Mouse (Mus musculus) Muller cell, postnatal 12 days (primary cell): Measurements from ENCODE around the gene Rnf220.

Experiments used
- DNase-seq: peaks from one replicate; pipeline ENCODE4 v3.0.0-alpha.2; 2015; ENCODE audit errors: inconsistent ontology term

Rnf220 gene

GRCm38 (mm10) chr4:117341282-117341681 is 155.6 kb downstream of the Rnf220 start:
- no peak for DNase-seq

GRCm38 (mm10) chr4:117339796-117340195 is 157.1 kb downstream of the Rnf220 start:
- DNase-seq, result no peak

DNA sequence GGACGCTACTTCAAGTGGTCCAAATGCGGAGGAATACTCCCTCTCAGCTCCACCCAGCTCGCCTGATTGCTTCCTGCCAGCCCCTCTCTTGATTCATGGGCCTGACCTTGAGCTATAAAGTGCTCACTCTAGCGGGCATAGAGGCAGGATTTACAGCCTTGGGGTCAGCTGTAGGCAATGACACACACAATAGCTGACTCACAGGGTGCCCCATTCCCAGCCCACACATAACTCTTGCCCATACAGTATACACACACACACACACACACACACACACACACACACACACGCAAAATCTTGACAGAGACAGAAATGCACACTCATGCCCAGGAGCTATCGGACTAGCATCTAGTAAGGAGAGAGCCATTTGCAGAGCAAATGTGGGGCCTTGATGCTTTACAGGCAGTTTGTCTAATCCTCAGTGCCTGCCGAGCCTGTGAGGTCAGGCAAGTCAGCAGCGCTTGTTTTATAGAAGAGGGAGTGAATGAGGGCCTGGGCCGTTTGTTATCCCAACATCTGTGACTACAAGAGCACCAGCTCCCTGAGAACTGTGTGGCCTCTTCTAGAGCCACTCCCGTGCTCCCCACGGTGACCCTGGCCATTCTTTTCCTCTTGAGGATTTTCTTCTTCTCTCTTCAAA is 165.9 kb downstream of the Rnf220 start:
- DNase-seq, result no peak

GRCm38 (mm10) chr4:117330132-117330531 is 166.7 kb downstream of the Rnf220 start:
- DNase-seq, result no peak

GRCm38 (mm10) chr4:117326915-117327314 is 169.9 kb downstream of the Rnf220 start:
- DNase-seq, result no peak

GRCm38 (mm10) chr4:117325076-117325475 is 171.8 kb downstream of the Rnf220 start:
- DNase-seq, result no peak

- peak; percentile 49 for DNase-seq
Measured at GRCm38 (mm10) chr4:117323515-117324344, 173.1 kb downstream of the Rnf220 start.

DNA sequence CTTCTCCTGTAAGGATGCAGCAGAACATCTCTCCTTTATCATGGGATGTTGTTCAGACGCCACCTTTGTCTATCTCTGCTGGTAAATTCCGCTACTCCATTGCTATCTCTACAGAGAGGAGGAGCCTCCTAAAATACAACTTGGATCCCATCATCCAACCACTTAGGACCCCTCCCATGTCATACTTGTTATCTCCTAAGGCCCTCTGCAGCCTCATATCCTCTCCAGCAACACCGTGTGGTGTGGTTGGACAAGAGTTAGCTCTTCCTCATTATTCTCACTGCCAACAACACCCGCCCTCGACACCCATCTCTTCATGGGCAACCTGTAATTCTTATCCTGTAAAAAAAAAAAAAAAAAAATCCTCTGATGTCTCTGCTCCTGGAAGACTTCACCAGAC is 175.8 kb downstream of the Rnf220 start:
- DNase-seq, result no peak

GRCm38 (mm10) chr4:117318508-117318907 is 178.3 kb downstream of the Rnf220 start:
- no peak for DNase-seq

DNA sequence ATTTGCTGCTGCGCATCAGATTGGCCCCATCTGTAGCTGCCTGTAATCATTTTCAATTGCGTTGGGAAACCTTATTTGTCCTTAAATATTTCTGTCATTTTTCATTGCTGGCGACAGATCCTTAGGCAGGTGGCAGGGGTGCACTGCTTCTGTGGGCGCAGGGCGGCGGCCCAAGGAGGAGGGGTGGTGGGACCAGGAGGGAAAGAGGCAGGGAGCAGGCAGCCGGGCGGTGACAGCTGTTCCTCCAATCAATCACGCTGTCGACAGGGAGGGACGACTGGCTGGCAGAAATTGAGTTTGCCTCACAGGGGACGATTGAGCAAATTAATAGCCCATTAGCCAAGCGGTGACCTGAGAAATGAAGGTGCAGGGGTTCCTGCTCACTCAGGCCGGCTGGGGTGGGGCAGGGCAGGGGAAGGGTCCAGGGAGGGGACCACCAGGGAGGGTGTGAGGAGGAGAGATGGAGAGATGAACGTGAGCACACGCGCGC is 179.1 kb downstream of the Rnf220 start:
- DNase-seq, result no peak

- no peak for DNase-seq
Measured at GRCm38 (mm10) chr4:117316800-117317199, 180.1 kb downstream of the Rnf220 start.

DNA sequence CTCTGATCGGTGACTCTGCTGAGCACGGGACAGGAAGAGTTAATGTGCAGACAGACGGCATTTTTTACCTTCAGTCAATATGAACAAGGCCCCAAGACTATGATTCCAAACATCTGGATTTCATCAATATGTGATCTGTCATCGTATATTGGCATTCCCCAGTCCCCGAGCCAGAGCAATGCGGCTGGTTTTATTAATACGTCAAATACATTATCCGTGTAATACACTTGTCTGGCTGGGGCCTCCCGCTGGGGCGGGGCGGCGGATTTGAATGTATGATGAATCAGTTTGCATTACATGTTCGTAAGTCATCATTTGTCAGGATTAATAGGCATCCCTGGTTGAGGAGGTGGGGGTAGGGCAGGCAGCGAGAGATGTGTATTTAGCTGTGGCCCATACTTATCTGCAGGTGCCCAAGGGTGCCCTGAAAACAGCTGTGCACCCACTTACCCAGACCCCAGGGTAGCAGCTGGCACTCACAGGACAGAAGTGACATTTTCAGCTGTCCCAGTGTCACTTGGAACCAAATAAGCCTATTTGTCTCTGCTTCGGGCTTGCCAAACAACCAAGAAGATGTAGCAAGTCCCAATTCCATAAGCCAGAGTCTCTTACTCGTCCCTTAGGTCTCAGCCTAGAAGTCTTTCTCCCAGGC is 181.9 kb downstream of the Rnf220 start:
- no peak for DNase-seq

GRCm38 (mm10) chr4:117313085-117313424 is 183.8 kb downstream of the Rnf220 start:
- no peak for DNase-seq

GRCm38 (mm10) chr4:117312416-117313084 is 184.3 kb downstream of the Rnf220 start:
- DNase-seq, result no peak

DNA sequence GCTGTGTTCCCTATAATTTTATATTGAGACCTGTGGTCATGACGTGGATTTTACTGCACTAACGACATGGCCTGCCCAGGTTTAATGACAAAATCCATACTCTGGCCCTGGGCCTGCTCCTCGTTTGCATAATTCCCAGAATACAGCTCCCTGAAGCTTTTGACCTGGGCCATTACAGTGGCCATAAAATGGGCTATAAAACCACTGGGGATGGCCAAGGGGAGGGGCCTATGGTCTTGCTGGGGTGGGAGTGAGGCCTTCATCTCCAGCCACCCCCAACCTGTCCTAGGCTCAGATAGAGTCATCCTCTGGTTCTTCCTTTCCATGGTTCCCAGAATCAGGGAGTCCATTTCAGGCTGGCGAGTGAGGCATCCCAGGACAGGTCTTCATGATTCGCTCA is 185.0 kb downstream of the Rnf220 start:
- DNase-seq, result no peak

DNA sequence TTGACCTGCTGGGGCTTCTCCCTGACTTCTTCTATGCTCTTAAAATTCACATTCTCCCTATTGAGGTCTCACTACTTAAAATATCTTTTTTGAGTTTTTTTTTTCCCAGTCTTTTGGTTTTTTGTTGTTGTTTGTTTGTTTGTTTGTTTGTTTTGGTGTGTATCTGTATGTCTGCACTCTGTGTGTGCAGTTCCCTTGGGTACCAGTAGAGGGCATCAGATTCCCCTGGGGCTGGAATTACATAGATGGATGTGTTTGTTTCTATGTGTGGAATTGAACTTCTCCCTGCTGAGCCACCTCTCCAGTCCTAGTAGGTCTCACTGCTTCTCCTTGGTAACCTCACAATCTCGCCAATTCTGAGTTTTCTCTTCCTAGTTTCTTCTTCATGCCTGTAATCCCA is 187.4 kb downstream of the Rnf220 start:
- DNase-seq, result no peak

DNA sequence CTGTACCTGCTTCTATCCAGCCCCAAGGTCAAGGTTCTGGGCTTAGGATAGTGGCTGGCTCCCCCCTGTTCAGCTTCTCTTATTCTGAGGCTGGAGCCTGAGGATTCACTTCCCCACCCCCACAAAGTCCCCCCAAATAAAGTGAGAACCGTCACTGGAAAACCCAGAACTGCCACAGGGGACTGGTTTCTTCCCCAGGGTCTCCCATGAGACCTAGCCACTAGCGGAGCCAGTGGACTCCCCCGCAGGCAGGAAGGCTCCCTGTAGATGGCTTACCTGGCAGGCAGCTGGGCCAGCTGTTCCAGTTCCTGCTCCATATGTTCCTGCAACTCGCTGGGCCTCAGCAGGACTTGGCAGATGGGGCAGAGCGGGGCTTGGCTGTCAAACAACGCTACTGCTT is 189.6 kb downstream of the Rnf220 start:
- no peak for DNase-seq

- no peak for DNase-seq
Measured at GRCm38 (mm10) chr4:117305461-117305860, 191.4 kb downstream of the Rnf220 start.

DNA sequence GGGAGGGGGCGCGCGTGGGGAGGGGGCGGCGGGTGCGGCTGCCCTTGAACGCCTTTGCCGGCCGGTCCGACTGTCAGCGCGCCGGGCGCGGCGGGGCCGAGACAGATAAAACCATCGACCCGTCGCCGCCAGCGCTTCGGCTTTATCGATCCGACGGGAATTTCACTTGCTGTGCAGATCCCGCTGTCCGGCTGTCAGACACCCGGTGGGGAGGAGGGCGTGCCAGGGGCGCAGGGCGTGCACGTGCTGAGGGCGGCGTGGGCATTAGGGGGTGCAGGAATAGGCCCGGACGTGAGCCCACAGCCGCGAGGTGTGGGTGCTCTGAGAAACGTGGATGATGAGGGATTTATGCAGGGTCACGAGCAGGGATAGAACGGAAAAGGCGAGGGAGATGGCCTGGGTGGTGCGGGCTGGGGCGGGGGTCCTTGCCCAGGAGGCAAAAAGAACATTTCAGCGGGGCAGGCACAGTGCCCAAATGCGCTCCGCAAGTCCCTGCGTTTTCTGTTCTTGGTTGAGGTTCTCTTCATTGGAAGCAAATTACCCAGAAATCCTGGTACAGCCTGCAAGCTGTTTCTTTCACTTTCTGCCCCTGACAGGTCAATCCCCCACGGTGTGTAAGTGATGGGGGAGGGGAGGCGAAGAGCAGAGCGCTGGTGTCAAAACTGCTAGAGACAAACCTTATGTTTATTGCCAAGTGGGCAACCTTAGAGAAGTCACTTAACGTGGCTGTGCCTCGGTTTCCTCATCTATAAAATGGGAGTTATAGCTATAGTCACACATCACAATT is 192.4 kb downstream of the Rnf220 start:
- peak; percentile 25 for DNase-seq

GRCm38 (mm10) chr4:117303581-117304238 is 193.1 kb downstream of the Rnf220 start:
- peak; percentile 36 for DNase-seq
